Mouse (Mus musculus) bone marrow, adult 2 months (tissue): ENCODE results near the gene Gm128.

Source experiments
- CTCF ChIP-seq: fragments of 200-500 bp; IDR thresholded peaks from 2 replicates; pipeline ENCODE4 v1.5.1; 2011; ENCODE audit warnings: low read length, control low read depth; ENCODE audit not compliant: control insufficient read depth, insufficient read depth
- POLR2A ChIP-seq: fragments of 200-500 bp; IDR thresholded peaks from 2 replicates; pipeline ENCODE4 v1.6.1; 2011; ENCODE audit warnings: low read depth, mild to moderate bottlenecking, control low read depth, low read length, borderline replicate concordance; ENCODE audit not compliant: control insufficient read depth

DNA sequence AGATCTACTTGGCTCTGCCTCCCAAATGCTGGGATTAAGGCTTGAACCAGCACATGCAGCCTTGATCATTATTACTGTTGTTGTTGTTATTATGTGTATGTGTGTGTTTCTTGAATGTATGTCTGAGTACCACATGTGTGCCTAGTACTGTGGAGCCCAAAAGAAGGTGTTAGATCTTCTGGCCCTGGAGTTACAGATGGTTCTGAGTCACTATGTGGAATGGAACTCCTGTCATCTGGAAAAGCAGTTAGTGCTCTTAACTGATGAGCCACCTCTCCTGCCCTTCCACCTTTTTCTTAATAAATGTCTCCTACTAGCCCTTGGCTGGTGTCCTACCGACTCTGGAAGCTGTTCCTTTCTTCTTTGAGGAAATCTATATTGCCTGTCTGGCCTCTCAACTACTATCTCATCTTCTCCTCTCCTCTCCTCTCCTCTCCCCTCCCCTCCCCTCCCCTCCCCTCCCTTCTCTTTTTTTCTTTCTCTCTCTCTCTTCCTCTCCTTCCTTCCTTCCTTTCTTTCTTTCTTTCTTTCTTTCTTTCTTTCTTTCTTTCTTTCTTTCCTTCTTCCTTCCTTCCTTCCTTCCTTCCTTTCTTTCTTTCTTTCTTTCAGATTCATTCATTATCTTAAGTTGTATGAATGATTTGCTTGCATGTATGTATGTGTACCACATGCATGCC, 6.4 kb upstream of the Gm128 start:
- TF ChIP-seq CTCF (no peak), POLR2A (no peak)
